Mouse (Mus musculus) spleen, adult 2 months (tissue): ENCODE results near the gene Dgki.

Source experiments
- CTCF ChIP-seq: fragments of 200-500 bp; IDR thresholded peaks from 2 replicates; pipeline ENCODE4 v1.5.1; 2011; ENCODE audit warnings: mild to moderate bottlenecking, inconsistent platforms; ENCODE audit not compliant: insufficient read depth, insufficient read length, insufficient replicate concordance; ENCODE audit errors: extremely low read depth
- POLR2A ChIP-seq: fragments of 200-500 bp; IDR thresholded peaks from 2 replicates; pipeline ENCODE4 v1.6.1; 2011; ENCODE audit warnings: low read depth, low read length, inconsistent platforms

- TF ChIP-seq CTCF, result no peak
- TF ChIP-seq POLR2A, result no peak
Measured at GRCm38 (mm10) chr6:37067357-37067756, 232.6 kb downstream of the Dgki start.
